Mouse (Mus musculus) liver, embryonic 13.5 days (tissue): Measurements from ENCODE around the gene Creg2. TPM values are rescaled to one million over a fixed set of nuclear protein-coding genes. Genes with fewer than 3 reads are reported as not detected.
A peak's percentile ranks its signal among the peaks of the same experiment; 100 is the strongest.

ENCODE experiments used
- ATAC-seq: fragments of 200-750 bp; cut with Nextera tagmentation; 2 replicates; pipeline ENCODE4 v1.8.0; 2017; ENCODE audit warnings: low read depth, mild to moderate bottlenecking, moderate number of reproducible peaks, moderate library complexity
- DNase-seq: peaks from one replicate; pipeline ENCODE4 v3.0.0; 2022
- H3K27ac ChIP-seq: fragments of 300-500 bp; sonication (generic); 2 replicates; pipeline ENCODE4 v1.5.1; 2015; ENCODE audit warnings: moderate library complexity, mild to moderate bottlenecking, inconsistent platforms
- H3K27me3 ChIP-seq: fragments of 300-500 bp; sonication (generic); 2 replicates; pipeline ENCODE4 v1.6.1; 2015; ENCODE audit warnings: mild to moderate bottlenecking, inconsistent platforms
- H3K36me3 ChIP-seq: fragments of 300-500 bp; sonication (generic); 2 replicates; pipeline ENCODE4 v1.6.1; 2015; ENCODE audit warnings: mild to moderate bottlenecking, inconsistent platforms
- H3K4me1 ChIP-seq: fragments of 300-500 bp; sonication (generic); replicated peaks from 2 replicates; pipeline ENCODE4 v1.6.1; 2015; ENCODE audit warnings: inconsistent platforms
- H3K4me2 ChIP-seq: fragments of 300-500 bp; sonication (generic); 2 replicates; pipeline ENCODE4 v1.6.1; 2015; ENCODE audit warnings: inconsistent platforms, mild to moderate bottlenecking, moderate library complexity
- H3K4me3 ChIP-seq: fragments of 300-500 bp; sonication (generic); replicated peaks from 2 replicates; pipeline ENCODE4 v1.5.1; 2015; ENCODE audit warnings: mild to moderate bottlenecking, inconsistent platforms
- H3K9ac ChIP-seq: fragments of 300-500 bp; sonication (generic); 2 replicates; pipeline ENCODE4 v1.6.1; 2015; ENCODE audit warnings: mild to moderate bottlenecking, inconsistent platforms
- H3K9me3 ChIP-seq: fragments of 300-500 bp; sonication (generic); replicated peaks from 2 replicates; pipeline ENCODE4 v1.6.1; 2016; ENCODE audit warnings: inconsistent platforms
- WGBS: fragments of 180-500 bp; shearing (Covaris S2); methylation state at CpG from one replicate; pipeline ENCODE4 v1.1.7; 2015; ENCODE audit not compliant: insufficient replicate concordance; 5-methylcytosine and 5-hydroxymethylcytosine counted together
- polyA plus RNA-seq: library from polyadenylated mRNA; unstranded; fragments of >200 nt; fragmentation: Nextera tagmentation; extraction: Ambion mirVana; gene quantifications from 2 replicates; pipeline ENCODE4 v1.2.1, GENCODE M21; 2015

Gene Creg2
- polyA plus RNA-seq, 1 experiment from 2014 or later, result 0.03 TPM

DNA sequence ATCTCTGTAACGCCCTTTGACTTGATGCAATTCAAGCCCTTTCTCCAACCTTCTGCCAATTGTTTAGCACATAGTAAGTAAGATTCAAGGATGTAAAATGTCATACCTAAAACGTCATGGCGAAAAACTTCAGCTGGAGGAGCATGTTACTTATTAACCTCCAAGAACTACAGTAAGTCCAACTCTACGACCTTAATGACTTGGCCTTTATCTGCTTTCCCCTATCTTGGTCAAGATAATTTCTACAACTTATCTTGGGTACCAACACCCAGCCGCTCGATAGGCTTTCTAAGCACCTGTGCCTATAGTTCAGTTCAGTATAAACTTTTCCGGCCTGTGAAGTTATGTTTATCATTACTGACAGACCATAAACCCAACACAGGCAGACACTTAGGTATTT lies 77.4 kb downstream of the Creg2 start:
- H3K9ac ChIP-seq, result no peak overlapping the region
- ATAC-seq (no peak), DNase-seq (no peak)
- no peak overlapping the region for H3K4me3 ChIP-seq
- H3K27me3 ChIP-seq, result no peaks in the 10 kb centered on the region
- H3K9me3 ChIP-seq, result no peaks in the 10 kb centered on the region
- H3K27ac ChIP-seq, result no peak overlapping the region
- peaks cover 67% of the 10 kb centered on the region for H3K4me1 ChIP-seq
- peak overlapping the region; percentile 10; the same call in 1 of the 2 replicates for H3K4me2 ChIP-seq
- peaks cover 8% of the 10 kb centered on the region for H3K36me3 ChIP-seq
- WGBS, result 61% methylated on average over 7 of the region's 7 CpGs

DNA sequence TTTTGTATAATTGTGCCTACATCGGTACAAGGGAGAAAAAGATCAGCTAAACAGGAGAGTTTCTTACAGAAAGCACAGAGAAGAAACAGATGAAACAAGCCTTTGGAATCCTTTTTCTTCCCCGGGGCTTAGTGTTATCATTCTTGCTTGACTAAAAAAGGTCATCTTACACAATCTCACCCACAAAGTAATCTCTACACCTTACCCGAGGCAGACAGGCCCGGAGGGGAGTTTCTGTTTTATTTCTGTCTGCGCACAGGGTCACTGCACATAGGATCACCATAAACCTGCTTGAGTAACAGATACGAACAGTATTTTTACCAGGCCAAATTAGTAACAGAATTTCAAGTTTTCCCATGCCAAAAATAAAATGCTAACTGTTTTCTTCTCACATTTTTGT lies 79.6 kb downstream of the Creg2 start:
- no peak for DNase-seq
- Histone ChIP-seq H3K4me2 (peak overlapping the region; percentile 21; the same call in 1 of the 2 replicates), H3K9me3 (no peaks in the 10 kb centered on the region), H3K9ac (no peak overlapping the region), H3K27me3 (no peaks in the 10 kb centered on the region), H3K36me3 (peaks cover 8% of the 10 kb centered on the region), H3K4me3 (no peak overlapping the region), H3K27ac (no peak overlapping the region), H3K4me1 (peaks cover 51% of the 10 kb centered on the region)
- ATAC-seq, result no peak
- 50% methylated on average over 6 of the region's 6 CpGs for WGBS

Other genes with a start within 250 kb of the Creg2 start
- 2.7 and 3.0 TPM in 2 replicates for gene Tbc1d8, start 172.7 kb downstream of the Creg2 start, polyA plus RNA-seq
- 10.9 and 11.3 TPM in 2 replicates for gene Cnot11, start 116.5 kb downstream of the Creg2 start, polyA plus RNA-seq
- 17.1 and 19.3 TPM in 2 replicates for gene Rnf149, start 74.1 kb downstream of the Creg2 start, polyA plus RNA-seq
- gene Rfx8, start 69.5 kb upstream of the Creg2 start, polyA plus RNA-seq, result 0.06 and 0.08 TPM in 2 replicates
- gene Gm3646, start 153.9 kb upstream of the Creg2 start, polyA plus RNA-seq, result not detected in 2 replicates
- gene Map4k4, start 249.4 kb upstream of the Creg2 start, polyA plus RNA-seq, result 3.5 and 3.8 TPM in 2 replicates